Mouse (Mus musculus): ENCODE data around the gene Gal3st2c. TPM values are rescaled to one million over a fixed set of nuclear protein-coding genes. Genes with fewer than 3 reads are reported as not detected.
"Not testable (repeated sequence)": the region's sequence is repeated elsewhere in the genome, so short reads cannot be mapped to it uniquely, and the experiment has no call there.

Gal3st2c gene
- total and polyA plus RNA-seq, 3 experiments, result under 0.01 to 0.06 TPM; not detected in 1

- not testable (repeated sequence) for H3K9ac ChIP-seq (ENCODE audit: control insufficient read depth, low read depth, low read length, poor library complexity, severe bottlenecking); H3K79me2 ChIP-seq (ENCODE audit: control insufficient read depth, insufficient read depth, low read length, poor library complexity)
These were observed 9.4 kb upstream of the Gal3st2c start for GRCm38 (mm10) chr1:93980932-93981331.

GRCm38 (mm10) chr1:93986167-93986566 lies 4.1 kb upstream of the Gal3st2c start:
- peak; percentile 47 for DNase-seq (ENCODE audit: low read depth, low spot score)
- Histone ChIP-seq H3K9ac (ENCODE audit: control insufficient read depth, low read depth, low read length, poor library complexity, severe bottlenecking) (no peak overlapping the region), H3K4me3 (ENCODE audit: control insufficient read depth in 1 of 2, insufficient read depth in 1 of 2, low read depth in 2 of 2, low read length in 2 of 2) (no peak overlapping the region), H3K27ac (ENCODE audit: control insufficient read depth, low read depth, low read length) (0 out of 2 replicates have a peak overlapping the region, but pooled peaks have one; percentile 1), H3K9me3 (replicated peaks; ENCODE audit: insufficient read depth, low read length) (no peaks in the 10 kb centered on the region), H3K36me3 (ENCODE audit: control insufficient read depth in 1 of 2, insufficient read depth in 2 of 2, low read length in 2 of 2) (peaks cover 0 to 15% of the 10 kb centered on the region in 2 experiments; a peak in 2 of 4 replicates), H3K27me3 (ENCODE audit: control insufficient read depth in 1 of 2, insufficient read depth in 2 of 2, low read length in 2 of 2) (no peaks in the 10 kb centered on the region), H3K4me1 (ENCODE audit: control insufficient read depth in 1 of 2, insufficient read depth in 2 of 2, low read length in 2 of 2) (peaks cover 13 to 27% of the 10 kb centered on the region in 2 experiments), H3K79me2 (ENCODE audit: control insufficient read depth, insufficient read depth, low read length, poor library complexity) (no peaks in the 10 kb centered on the region)
- TF ChIP-seq GATA1 (IDR thresholded peaks at IDR 0.05; ENCODE audit: low read depth, low read length) (peak; percentile 90), ETS1 (IDR thresholded peaks at IDR 0.05; ENCODE audit: low read depth, low read length) (peak; percentile 68), TCF12 (IDR thresholded peaks at IDR 0.05; ENCODE audit: low read depth, low read length) (peak; percentile 77), MEF2A (IDR thresholded peaks at IDR 0.05; ENCODE audit: extremely low read depth, insufficient replicate concordance, low read depth, low read length, poor library complexity, severe bottlenecking) (no peak), EP300 (IDR thresholded peaks at IDR 0.05; ENCODE audit: low read depth in 1 of 2, low read length in 2 of 2) (peak; percentile 84 to 85), MAFK (IDR thresholded peaks at IDR 0.05; ENCODE audit: borderline replicate concordance, low read depth, low read length) (no peak), RCOR1 (IDR thresholded peaks at IDR 0.05; ENCODE audit: low read depth, low read length) (peak; percentile 55; the same call in 1 of the 2 replicates), NRF1 (IDR thresholded peaks at IDR 0.05; ENCODE audit: insufficient read depth, low read depth, low read length, poor library complexity, severe bottlenecking) (no peak), POLR2AphosphoS5 (IDR thresholded peaks at IDR 0.05; ENCODE audit: borderline replicate concordance, low read depth, low read length) (no peak), GABPA (IDR thresholded peaks at IDR 0.05; ENCODE audit: low read depth, low read length) (no peak), MAX (IDR thresholded peaks at IDR 0.05; ENCODE audit: low read length) (no peak), CHD1 (IDR thresholded peaks at IDR 0.05; ENCODE audit: low read depth, low read length) (no peak)

More at GRCm38 (mm10) chr1:93980932-93981331, 9.4 kb upstream of the Gal3st2c start:
- not testable (repeated sequence) for H3K4me3 ChIP-seq (ENCODE audit: control insufficient read depth in 1 of 2, insufficient read depth in 1 of 2, low read depth in 2 of 2, low read length in 2 of 2); H3K4me1 ChIP-seq (ENCODE audit: control insufficient read depth in 1 of 2, insufficient read depth in 2 of 2, low read length in 2 of 2); H3K36me3 ChIP-seq (ENCODE audit: control insufficient read depth in 1 of 2, insufficient read depth in 2 of 2, low read length in 2 of 2); H3K27ac ChIP-seq (ENCODE audit: control insufficient read depth, low read depth, low read length); H3K9me3 ChIP-seq (replicated peaks; ENCODE audit: insufficient read depth, low read length); H3K27me3 ChIP-seq (ENCODE audit: control insufficient read depth in 1 of 2, insufficient read depth in 2 of 2, low read length in 2 of 2); DNase-seq (ENCODE audit: low read depth, low spot score)

GRCm38 (mm10) chr1:93988786-93989185 lies 1.5 kb upstream of the Gal3st2c start:
- Histone ChIP-seq H3K4me3 (ENCODE audit: control insufficient read depth in 1 of 2, insufficient read depth in 1 of 2, low read depth in 2 of 2, low read length in 2 of 2) (no peak overlapping the region), H3K9me3 (replicated peaks; ENCODE audit: insufficient read depth, low read length) (no peaks in the 10 kb centered on the region), H3K79me2 (ENCODE audit: control insufficient read depth, insufficient read depth, low read length, poor library complexity) (no peaks in the 10 kb centered on the region), H3K4me1 (ENCODE audit: control insufficient read depth in 1 of 2, insufficient read depth in 2 of 2, low read length in 2 of 2) (peaks cover 15 to 34% of the 10 kb centered on the region in 2 experiments), H3K27ac (ENCODE audit: control insufficient read depth, low read depth, low read length) (no peak overlapping the region), H3K9ac (ENCODE audit: control insufficient read depth, low read depth, low read length, poor library complexity, severe bottlenecking) (no peak overlapping the region), H3K36me3 (ENCODE audit: control insufficient read depth in 1 of 2, insufficient read depth in 2 of 2, low read length in 2 of 2) (peaks cover 0 to 17% of the 10 kb centered on the region in 2 experiments; a peak in 2 of 4 replicates), H3K27me3 (ENCODE audit: control insufficient read depth in 1 of 2, insufficient read depth in 2 of 2, low read length in 2 of 2) (no peaks in the 10 kb centered on the region)
- no peak for DNase-seq (ENCODE audit: low read depth, low spot score)
- TF ChIP-seq USF1 (IDR thresholded peaks at IDR 0.05; ENCODE audit: low read depth, low read length) (no peak), ELF1 (IDR thresholded peaks at IDR 0.05; ENCODE audit: low read depth, low read length) (no peak), BHLHE40 (IDR thresholded peaks at IDR 0.05; ENCODE audit: borderline replicate concordance, low read depth, low read length) (no peak), CTCF (IDR thresholded peaks at IDR 0.05 in 2 of 3, conservative IDR thresholded peaks at IDR 0.05 in 1 of 3; ENCODE audit: control insufficient read depth in 1 of 3, insufficient read depth in 1 of 3, low read depth in 2 of 3, low read length in 3 of 3, poor library complexity in 1 of 3, severe bottlenecking in 1 of 3) (peak in 1 of 3 experiments; percentile 2; a peak in 1 of 6 replicates), ZNF384 (IDR thresholded peaks at IDR 0.05; ENCODE audit: low read depth, low read length) (peak; percentile 37; the same call in 1 of the 2 replicates)
